Mouse (Mus musculus) spleen, adult 2 months (tissue): ENCODE data around the gene Lrrc18. TPM values are rescaled to one million over a fixed set of nuclear protein-coding genes. Genes with fewer than 3 reads are reported as not detected.

Experiments
- DNase-seq, 2 experiments: peaks; one replicate each; pipeline versions ENCODE4 v3.0.0 to v3.0.0-alpha.2; 2012 to 2021; ENCODE audit warnings: low spot score in 2 of 2, low read depth in 1 of 2
- H3K27ac ChIP-seq: fragments of 200-500 bp; 2 replicates; pipeline ENCODE4 v1.5.1; 2012; ENCODE audit warnings: low read length, inconsistent platforms; ENCODE audit not compliant: insufficient read depth
- H3K27me3 ChIP-seq: fragments of 200-500 bp; 2 replicates; pipeline ENCODE4 v1.6.1; 2012; ENCODE audit warnings: mild to moderate bottlenecking, moderate library complexity, low read length, inconsistent platforms; ENCODE audit not compliant: control insufficient read depth, insufficient read depth
- H3K36me3 ChIP-seq: fragments of 200-500 bp; 2 replicates; pipeline ENCODE4 v1.6.1; 2012; ENCODE audit warnings: mild to moderate bottlenecking, low read length, inconsistent platforms; ENCODE audit not compliant: control insufficient read depth, insufficient read depth
- H3K4me1 ChIP-seq: fragments of 200-500 bp; 2 replicates; pipeline ENCODE4 v1.6.1; 2011; ENCODE audit warnings: inconsistent platforms; ENCODE audit not compliant: control insufficient read depth, insufficient read depth, insufficient read length
- H3K4me3 ChIP-seq: fragments of 200-500 bp; 2 replicates; pipeline ENCODE4 v1.5.1; 2011; ENCODE audit warnings: mild to moderate bottlenecking, inconsistent platforms; ENCODE audit not compliant: insufficient read depth, insufficient read length; ENCODE audit errors: extremely low read depth
- CTCF ChIP-seq: fragments of 200-500 bp; IDR thresholded peaks from 2 replicates; pipeline ENCODE4 v1.5.1; 2011; ENCODE audit warnings: mild to moderate bottlenecking, inconsistent platforms; ENCODE audit not compliant: insufficient read depth, insufficient read length, insufficient replicate concordance; ENCODE audit errors: extremely low read depth
- POLR2A ChIP-seq: fragments of 200-500 bp; IDR thresholded peaks from 2 replicates; pipeline ENCODE4 v1.6.1; 2011; ENCODE audit warnings: low read depth, low read length, inconsistent platforms
- WGBS: fragments of 180-500 bp; shearing (Covaris S2); methylation state at CpG from one replicate; pipeline ENCODE4 v1.1.7; 2018; 5-methylcytosine and 5-hydroxymethylcytosine counted together
- polyA plus RNA-seq: library from polyadenylated mRNA; depleted of rRNA; stranded (reverse); fragments of >200 nt; gene quantifications from 2 replicates; pipeline ENCODE4 v1.2.3, GENCODE M21; 2012; rRNA removed

The Lrrc18 gene
- polyA plus RNA-seq, 1 experiment = not detected

DNA sequence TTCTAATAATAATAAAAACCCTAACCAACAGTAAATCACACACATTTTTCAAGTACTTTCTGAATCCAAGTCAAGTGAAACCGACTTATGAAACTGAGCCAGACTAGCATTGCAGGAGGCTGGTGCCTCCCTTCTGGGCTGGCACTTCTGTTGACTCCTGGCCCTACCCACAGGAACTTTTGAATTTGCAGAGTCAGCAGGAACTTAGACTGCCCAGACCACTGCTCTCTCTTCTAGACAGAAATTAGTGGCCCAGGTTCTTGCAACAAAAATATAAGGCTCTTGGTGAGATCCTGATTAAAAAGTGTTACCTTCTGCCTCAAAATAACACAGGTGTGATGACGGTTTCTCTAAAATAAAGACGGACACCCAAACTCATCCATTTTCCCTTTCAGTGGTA, 54.0 kb downstream of the Lrrc18 start:
- no peak for DNase-seq
- Histone ChIP-seq H3K4me3 (no peak overlapping the region), H3K4me1 (no peaks in the 10 kb centered on the region), H3K27ac (no peak overlapping the region), H3K27me3 (no peaks in the 10 kb centered on the region), H3K36me3 (peaks cover 34% of the 10 kb centered on the region)
- TF ChIP-seq POLR2A = no peak
- TF ChIP-seq CTCF = no peak
- WGBS = 89% methylated on average over 3 of the region's 3 CpGs

- Histone ChIP-seq H3K4me1 (no peaks in the 10 kb centered on the region), H3K27me3 (no peaks in the 10 kb centered on the region), H3K36me3 (peaks cover 20% of the 10 kb centered on the region), H3K4me3 (no peak overlapping the region), H3K27ac (no peak overlapping the region)
- no peak for DNase-seq
- WGBS = 89% methylated on average over 8 of the region's 8 CpGs
- TF ChIP-seq CTCF (no peak), POLR2A (no peak)
These were observed 62.3 kb downstream of the Lrrc18 start for GRCm38 (mm10) chr14:33053441-33053840.

- Histone ChIP-seq H3K4me1 (no peaks in the 10 kb centered on the region), H3K4me3 (no peak overlapping the region), H3K27me3 (no peaks in the 10 kb centered on the region), H3K27ac (no peak overlapping the region), H3K36me3 (peaks cover 21% of the 10 kb centered on the region)
- DNase-seq = no peak
- WGBS = 94% methylated on average over 7 of the region's 7 CpGs
- no peak for TF ChIP-seq POLR2A
- no peak for TF ChIP-seq CTCF
These were observed 67.9 kb downstream of the Lrrc18 start for GRCm38 (mm10) chr14:33058881-33059660.

- Histone ChIP-seq H3K36me3 (peaks cover 31% of the 10 kb centered on the region), H3K4me3 (no peak overlapping the region), H3K27ac (no peak overlapping the region), H3K4me1 (no peaks in the 10 kb centered on the region), H3K27me3 (no peaks in the 10 kb centered on the region)
- TF ChIP-seq CTCF (no peak), POLR2A (no peak)
- WGBS = 82% methylated on average over 5 of the region's 5 CpGs
- DNase-seq = no peak
These were observed 71.8 kb downstream of the Lrrc18 start for GRCm38 (mm10) chr14:33062996-33063395.

Other genes starting within 250 kb of the Lrrc18 start
- 3.6 and 5.6 TPM in 2 replicates for gene Tmem273, start 205.4 kb upstream of the Lrrc18 start, polyA plus RNA-seq
- 0.05 TPM in 1 of 2 replicates, not detected in the other for gene Fam170b, start 157.4 kb upstream of the Lrrc18 start, polyA plus RNA-seq
- gene Vstm4, start 134.6 kb upstream of the Lrrc18 start, polyA plus RNA-seq = 4.1 and 4.3 TPM in 2 replicates
- 87.5 and 92.6 TPM in 2 replicates for gene Wdfy4, start 194.1 kb downstream of the Lrrc18 start, polyA plus RNA-seq
- 11.1 and 13.4 TPM in 2 replicates for gene Arhgap22, start 222.6 kb downstream of the Lrrc18 start, polyA plus RNA-seq